Mouse (Mus musculus): ENCODE measurements around the gene Asap2. TPM values are rescaled to one million over a fixed set of nuclear protein-coding genes. Genes with fewer than 3 reads are reported as not detected.
A peak's percentile ranks its signal among the peaks of the same experiment; 100 is the strongest.

Gene Asap2
- polyA plus RNA-seq, 1 experiment from 2014 or later: 8.2 TPM

GRCm38 (mm10) chr12:21285508-21286242, 295.4 kb downstream of the Asap2 start:
- Histone ChIP-seq H3K27me3 (replicated peaks; ENCODE audit: control insufficient read depth, insufficient read depth, low read length) (no peaks in the 10 kb centered on the region), H3K9me3 (ENCODE audit: control insufficient read depth, low read length) (no peaks in the 10 kb centered on the region), H3K4me2 (ENCODE audit: low read depth, low read length) (peak overlapping the region; percentile 59), H3K36me3 (ENCODE audit: control insufficient read depth, insufficient read depth, low read length) (peaks cover 6% of the 10 kb centered on the region; the same call in 1 of the 2 replicates), H3K4me1 (ENCODE audit: control insufficient read depth, insufficient read depth, low read length) (0 out of 2 replicates have a peak, but pooled peaks cover 3% of the 10 kb centered on the region), H3K27ac (replicated peaks; ENCODE audit: low read depth, low read length) (peak overlapping the region; percentile 72), H3K4me3 (ENCODE audit: low read depth, low read length) (peak overlapping the region; percentile 86), H3K9ac (ENCODE audit: low read depth, low read length) (peak overlapping the region; percentile 75)
- whole genome bisulfite sequencing: under 1% methylated on average over 32 of the region's 47 CpGs
- ATAC-seq (ENCODE audit: low read depth) (peak; percentile 86), DNase-seq (ENCODE audit: low spot score) (peak; percentile 73)

GRCm38 (mm10) chr12:21286243-21286622, 296.0 kb downstream of the Asap2 start, which contains the start of gene Itgb1bp1:
Gene Itgb1bp1 (minus strand): TSS chr12:21286284.
- peaks cover 11% of the 10 kb centered on the region for H3K36me3 ChIP-seq (ENCODE audit: control insufficient read depth, insufficient read depth, low read length)
- peak within 1 kb of the TSS; percentile 88 for H3K9ac ChIP-seq (ENCODE audit: low read depth, low read length)
- peak within 1 kb of the TSS; percentile 86 for H3K4me3 ChIP-seq (ENCODE audit: low read depth, low read length)
- 0 out of 2 replicates have a peak, but pooled peaks cover 3% of the 10 kb centered on the region for H3K4me1 ChIP-seq (ENCODE audit: control insufficient read depth, insufficient read depth, low read length)
- H3K27ac ChIP-seq (replicated peaks; ENCODE audit: low read depth, low read length): peak within 1 kb of the TSS; percentile 92
- DNase-seq (ENCODE audit: low spot score) (peak; percentile 99), ATAC-seq (ENCODE audit: low read depth) (peak; percentile 97)
- H3K9me3 ChIP-seq (ENCODE audit: control insufficient read depth, low read length): no peaks in the 10 kb centered on the region
- WGBS: 1% methylated on average over 28 of the region's 28 CpGs
- peak within 1 kb of the TSS; percentile 59 for H3K4me2 ChIP-seq (ENCODE audit: low read depth, low read length)
- no peaks in the 10 kb centered on the region for H3K27me3 ChIP-seq (replicated peaks; ENCODE audit: control insufficient read depth, insufficient read depth, low read length)

GRCm38 (mm10) chr12:21286712-21287650, 296.7 kb downstream of the Asap2 start:
- ATAC-seq (ENCODE audit: low read depth): no peak
- Histone ChIP-seq H3K9ac (ENCODE audit: low read depth, low read length) (peak overlapping the region; percentile 88), H3K4me2 (ENCODE audit: low read depth, low read length) (peak overlapping the region; percentile 55), H3K9me3 (ENCODE audit: control insufficient read depth, low read length) (no peaks in the 10 kb centered on the region), H3K27me3 (replicated peaks; ENCODE audit: control insufficient read depth, insufficient read depth, low read length) (no peaks in the 10 kb centered on the region), H3K27ac (replicated peaks; ENCODE audit: low read depth, low read length) (peak overlapping the region; percentile 92), H3K4me1 (ENCODE audit: control insufficient read depth, insufficient read depth, low read length) (0 out of 2 replicates have a peak, but pooled peaks cover 3% of the 10 kb centered on the region), H3K4me3 (ENCODE audit: low read depth, low read length) (peak overlapping the region; percentile 86), H3K36me3 (ENCODE audit: control insufficient read depth, insufficient read depth, low read length) (peaks cover 18% of the 10 kb centered on the region)
- peak; percentile 26 for DNase-seq (ENCODE audit: low spot score)
- WGBS: 32% methylated on average over 18 of the region's 18 CpGs

- Histone ChIP-seq H3K4me1 (ENCODE audit: control insufficient read depth, insufficient read depth, low read length) (0 out of 2 replicates have a peak, but pooled peaks cover 3% of the 10 kb centered on the region), H3K36me3 (ENCODE audit: control insufficient read depth, insufficient read depth, low read length) (peaks cover 37% of the 10 kb centered on the region), H3K4me2 (ENCODE audit: low read depth, low read length) (no peak overlapping the region), H3K27me3 (replicated peaks; ENCODE audit: control insufficient read depth, insufficient read depth, low read length) (no peaks in the 10 kb centered on the region), H3K27ac (replicated peaks; ENCODE audit: low read depth, low read length) (no peak overlapping the region), H3K9me3 (ENCODE audit: control insufficient read depth, low read length) (no peaks in the 10 kb centered on the region), H3K9ac (ENCODE audit: low read depth, low read length) (no peak overlapping the region), H3K4me3 (ENCODE audit: low read depth, low read length) (no peak overlapping the region)
- DNase-seq (ENCODE audit: low spot score) (no peak), ATAC-seq (ENCODE audit: low read depth) (no peak)
- 95% methylated on average over 3 of the region's 3 CpGs for WGBS
These were observed 298.6 kb downstream of the Asap2 start for GRCm38 (mm10) chr12:21288716-21289395.

- no peak overlapping the region for H3K9ac ChIP-seq (ENCODE audit: low read depth, low read length)
- H3K27ac ChIP-seq (replicated peaks; ENCODE audit: low read depth, low read length): no peak overlapping the region
- H3K4me1 ChIP-seq (ENCODE audit: control insufficient read depth, insufficient read depth, low read length): 0 out of 2 replicates have a peak, but pooled peaks cover 3% of the 10 kb centered on the region
- no peaks in the 10 kb centered on the region for H3K27me3 ChIP-seq (replicated peaks; ENCODE audit: control insufficient read depth, insufficient read depth, low read length)
- H3K4me2 ChIP-seq (ENCODE audit: low read depth, low read length): no peak overlapping the region
- DNase-seq (ENCODE audit: low spot score) (no peak), ATAC-seq (ENCODE audit: low read depth) (no peak)
- no peak overlapping the region for H3K4me3 ChIP-seq (ENCODE audit: low read depth, low read length)
- H3K36me3 ChIP-seq (ENCODE audit: control insufficient read depth, insufficient read depth, low read length): peaks cover 45% of the 10 kb centered on the region
- WGBS: 81% methylated on average over 6 of the region's 6 CpGs
- H3K9me3 ChIP-seq (ENCODE audit: control insufficient read depth, low read length): no peaks in the 10 kb centered on the region
These were observed 299.4 kb downstream of the Asap2 start for GRCm38 (mm10) chr12:21289651-21290050.

- Histone ChIP-seq H3K36me3 (ENCODE audit: control insufficient read depth, insufficient read depth, low read length) (peaks cover 93% of the 10 kb centered on the region), H3K4me3 (ENCODE audit: low read depth, low read length) (no peak overlapping the region), H3K4me2 (ENCODE audit: low read depth, low read length) (no peak overlapping the region), H3K27me3 (replicated peaks; ENCODE audit: control insufficient read depth, insufficient read depth, low read length) (no peaks in the 10 kb centered on the region), H3K9ac (ENCODE audit: low read depth, low read length) (no peak overlapping the region), H3K27ac (replicated peaks; ENCODE audit: low read depth, low read length) (no peak overlapping the region), H3K4me1 (ENCODE audit: control insufficient read depth, insufficient read depth, low read length) (no peaks in the 10 kb centered on the region), H3K9me3 (ENCODE audit: control insufficient read depth, low read length) (no peaks in the 10 kb centered on the region)
- DNase-seq (ENCODE audit: low spot score) (no peak), ATAC-seq (ENCODE audit: low read depth) (no peak)
- WGBS: 92% methylated on average over 11 of the region's 11 CpGs
These were observed 308.6 kb downstream of the Asap2 start for GRCm38 (mm10) chr12:21298856-21299255.

- DNase-seq (ENCODE audit: low spot score) (no peak), ATAC-seq (ENCODE audit: low read depth) (no peak)
- Histone ChIP-seq H3K27me3 (replicated peaks; ENCODE audit: control insufficient read depth, insufficient read depth, low read length) (no peaks in the 10 kb centered on the region), H3K27ac (replicated peaks; ENCODE audit: low read depth, low read length) (no peak overlapping the region), H3K9me3 (ENCODE audit: control insufficient read depth, low read length) (no peaks in the 10 kb centered on the region), H3K9ac (ENCODE audit: low read depth, low read length) (no peak overlapping the region), H3K4me1 (ENCODE audit: control insufficient read depth, insufficient read depth, low read length) (no peaks in the 10 kb centered on the region), H3K4me2 (ENCODE audit: low read depth, low read length) (no peak overlapping the region), H3K36me3 (ENCODE audit: control insufficient read depth, insufficient read depth, low read length) (peaks cover 93% of the 10 kb centered on the region), H3K4me3 (ENCODE audit: low read depth, low read length) (no peak overlapping the region)
- 92% methylated on average over 7 of the region's 7 CpGs for WGBS
These were observed 311.1 kb downstream of the Asap2 start for GRCm38 (mm10) chr12:21301324-21301723.

- Histone ChIP-seq H3K27me3 (replicated peaks; ENCODE audit: control insufficient read depth, insufficient read depth, low read length) (no peaks in the 10 kb centered on the region), H3K4me2 (ENCODE audit: low read depth, low read length) (no peak overlapping the region), H3K9ac (ENCODE audit: low read depth, low read length) (no peak overlapping the region), H3K9me3 (ENCODE audit: control insufficient read depth, low read length) (no peaks in the 10 kb centered on the region), H3K36me3 (ENCODE audit: control insufficient read depth, insufficient read depth, low read length) (peaks cover 93% of the 10 kb centered on the region), H3K4me3 (ENCODE audit: low read depth, low read length) (no peak overlapping the region), H3K4me1 (ENCODE audit: control insufficient read depth, insufficient read depth, low read length) (no peaks in the 10 kb centered on the region), H3K27ac (replicated peaks; ENCODE audit: low read depth, low read length) (no peak overlapping the region)
- DNase-seq (ENCODE audit: low spot score) (no peak), ATAC-seq (ENCODE audit: low read depth) (no peak)
- 89% methylated on average over 8 of the region's 8 CpGs for WGBS
These were observed 311.7 kb downstream of the Asap2 start for GRCm38 (mm10) chr12:21301932-21302331.
